Mouse (Mus musculus) neural tube, embryonic 11.5 days (tissue): ENCODE measurements around the gene Lclat1. TPM values are rescaled to one million over a fixed set of nuclear protein-coding genes. Genes with fewer than 3 reads are reported as not detected.
A peak's percentile ranks its signal among the peaks of the same experiment; 100 is the strongest.

Source experiments
- ATAC-seq: fragments of 200-750 bp; cut with Nextera tagmentation; 2 replicates; pipeline ENCODE4 v1.8.0; 2017; ENCODE audit warnings: moderate number of reproducible peaks, mild to moderate bottlenecking, moderate TSS enrichment, moderate library complexity; ENCODE audit not compliant: insufficient read depth, low FRiP score, low TSS enrichment
- DNase-seq: peaks from one replicate; pipeline ENCODE4 v3.0.0-alpha.2; 2015; ENCODE audit warnings: low spot score
- H3K27ac ChIP-seq: fragments of 300-500 bp; sonication (generic); 2 replicates; pipeline ENCODE4 v1.5.1; 2014; ENCODE audit warnings: low read depth, mild to moderate bottlenecking, low read length
- H3K27me3 ChIP-seq: fragments of 300-500 bp; sonication (generic); 2 replicates; pipeline ENCODE4 v1.6.1; 2014; ENCODE audit warnings: mild to moderate bottlenecking, low read length, mixed read lengths; ENCODE audit not compliant: control insufficient read depth, insufficient read depth
- H3K36me3 ChIP-seq: fragments of 300-500 bp; sonication (generic); 2 replicates; pipeline ENCODE4 v1.6.1; 2014; ENCODE audit warnings: mild to moderate bottlenecking, low read length, moderate library complexity, mixed read lengths; ENCODE audit not compliant: control insufficient read depth, insufficient read depth
- H3K4me1 ChIP-seq: fragments of 300-500 bp; sonication (generic); 2 replicates; pipeline ENCODE4 v1.6.1; 2014; ENCODE audit warnings: low read length, mixed read lengths; ENCODE audit not compliant: control insufficient read depth, insufficient read depth
- H3K4me2 ChIP-seq: fragments of 300-500 bp; sonication (generic); 2 replicates; pipeline ENCODE4 v1.6.1; 2014; ENCODE audit warnings: low read depth, mild to moderate bottlenecking, moderate library complexity
- H3K4me3 ChIP-seq: fragments of 300-500 bp; sonication (generic); 2 replicates; pipeline ENCODE4 v1.5.1; 2014; ENCODE audit warnings: low read depth, low read length
- H3K9ac ChIP-seq: fragments of 300-500 bp; sonication (generic); 2 replicates; pipeline ENCODE4 v1.6.1; 2014; ENCODE audit warnings: mild to moderate bottlenecking, low read length
- H3K9me3 ChIP-seq: fragments of 300-500 bp; sonication (generic); 2 replicates; pipeline ENCODE4 v1.6.1; 2016; ENCODE audit warnings: low read length; ENCODE audit not compliant: control insufficient read depth
- WGBS: fragments of 180-500 bp; shearing (Covaris S2); extraction: QIAGEN DNeasy Blood & Tissue Kit; methylation state at CpG from one replicate; pipeline ENCODE4 v1.1.7; 2014; 5-methylcytosine and 5-hydroxymethylcytosine counted together
- polyA plus RNA-seq: library from polyadenylated mRNA; unstranded; fragments of >200 nt; fragmentation: Nextera tagmentation; extraction: Ambion mirVana; gene quantifications from 2 replicates; pipeline ENCODE4 v1.2.1, GENCODE M21; 2014

Gene Lclat1
- polyA plus RNA-seq, 1 experiment from 2014 or later, result 15.8 TPM

- Histone ChIP-seq H3K27ac (no peak overlapping the region), H3K4me3 (no peak overlapping the region), H3K4me2 (no peak overlapping the region), H3K4me1 (no peaks in the 10 kb centered on the region), H3K27me3 (no peaks in the 10 kb centered on the region), H3K36me3 (no peaks in the 10 kb centered on the region), H3K9me3 (no peaks in the 10 kb centered on the region), H3K9ac (no peak overlapping the region)
- no peak for ATAC-seq
- DNase-seq, result no peak
- WGBS, result 75% methylated on average over 1 of the region's 1 CpGs
Measured at GRCm38 (mm10) chr17:73098636-73099035, 9.1 kb upstream of the Lclat1 start.

- H3K27me3 ChIP-seq, result no peaks in the 10 kb centered on the region
- ATAC-seq (no peak), DNase-seq (no peak)
- 93% methylated on average over 5 of the region's 5 CpGs for WGBS
- no peaks in the 10 kb centered on the region for H3K4me1 ChIP-seq
- no peak overlapping the region for H3K9ac ChIP-seq
- no peak overlapping the region for H3K27ac ChIP-seq
- no peak overlapping the region for H3K4me3 ChIP-seq
- no peaks in the 10 kb centered on the region for H3K9me3 ChIP-seq
- H3K36me3 ChIP-seq, result no peaks in the 10 kb centered on the region
- H3K4me2 ChIP-seq, result no peak overlapping the region
Measured at GRCm38 (mm10) chr17:73100396-73100795, 7.4 kb upstream of the Lclat1 start.

- Histone ChIP-seq H3K36me3 (no peaks in the 10 kb centered on the region), H3K4me1 (no peaks in the 10 kb centered on the region), H3K9me3 (no peaks in the 10 kb centered on the region), H3K4me3 (no peak overlapping the region), H3K4me2 (no peak overlapping the region), H3K27ac (no peak overlapping the region), H3K27me3 (no peaks in the 10 kb centered on the region), H3K9ac (no peak overlapping the region)
- ATAC-seq (no peak), DNase-seq (no peak)
- 83% methylated on average over 4 of the region's 4 CpGs for WGBS
Measured at GRCm38 (mm10) chr17:73102538-73102937, 5.2 kb upstream of the Lclat1 start.

- Histone ChIP-seq H3K36me3 (no peaks in the 10 kb centered on the region), H3K4me3 (peak overlapping the region; percentile 76), H3K9ac (peak overlapping the region; percentile 86), H3K4me2 (peak overlapping the region; percentile 89), H3K4me1 (peaks cover 3% of the 10 kb centered on the region; the same call in 1 of the 2 replicates), H3K9me3 (no peaks in the 10 kb centered on the region), H3K27me3 (no peaks in the 10 kb centered on the region), H3K27ac (no peak overlapping the region)
- peak; percentile 64 for ATAC-seq
- 7% methylated on average over 35 of the region's 35 CpGs for WGBS
- DNase-seq, result no peak
Measured at GRCm38 (mm10) chr17:73108170-73108887, 544 bp downstream of the Lclat1 start.

- no peaks in the 10 kb centered on the region for H3K36me3 ChIP-seq
- H3K9me3 ChIP-seq, result no peaks in the 10 kb centered on the region
- no peak overlapping the region; the same call in 1 of the 2 replicates for H3K4me2 ChIP-seq
- H3K4me3 ChIP-seq, result peak overlapping the region; percentile 76
- ATAC-seq (no peak), DNase-seq (no peak)
- peak overlapping the region; percentile 86; the same call in 1 of the 2 replicates for H3K9ac ChIP-seq
- WGBS, result 90% methylated on average over 7 of the region's 7 CpGs
- peaks cover 3% of the 10 kb centered on the region; the same call in 1 of the 2 replicates for H3K4me1 ChIP-seq
- H3K27ac ChIP-seq, result no peak overlapping the region
- H3K27me3 ChIP-seq, result no peaks in the 10 kb centered on the region
Measured at GRCm38 (mm10) chr17:73108888-73109259, 1.1 kb downstream of the Lclat1 start.

GRCm38 (mm10) chr17:73112128-73112527 is 4.3 kb downstream of the Lclat1 start:
- ATAC-seq (no peak), DNase-seq (no peak)
- H3K4me3 ChIP-seq, result no peak overlapping the region
- no peak overlapping the region for H3K27ac ChIP-seq
- 76% methylated on average over 7 of the region's 7 CpGs for WGBS
- no peaks in the 10 kb centered on the region for H3K9me3 ChIP-seq
- no peaks in the 10 kb centered on the region for H3K27me3 ChIP-seq
- H3K36me3 ChIP-seq, result no peaks in the 10 kb centered on the region
- no peak overlapping the region for H3K4me2 ChIP-seq
- no peak overlapping the region for H3K9ac ChIP-seq
- peaks cover 3% of the 10 kb centered on the region; the same call in 1 of the 2 replicates for H3K4me1 ChIP-seq

GRCm38 (mm10) chr17:73112601-73113000 is 4.8 kb downstream of the Lclat1 start:
- WGBS, result 15% methylated on average over 6 of the region's 6 CpGs

GRCm38 (mm10) chr17:73113230-73113629 is 5.4 kb downstream of the Lclat1 start:
- no peaks in the 10 kb centered on the region for H3K36me3 ChIP-seq
- H3K27ac ChIP-seq, result no peak overlapping the region
- H3K9ac ChIP-seq, result no peak overlapping the region
- H3K4me3 ChIP-seq, result no peak overlapping the region
- no peak for DNase-seq
- peaks cover 3% of the 10 kb centered on the region; the same call in 1 of the 2 replicates for H3K4me1 ChIP-seq
- no peaks in the 10 kb centered on the region for H3K9me3 ChIP-seq
- 90% methylated on average over 4 of the region's 4 CpGs for WGBS
- no peak for ATAC-seq
- no peaks in the 10 kb centered on the region for H3K27me3 ChIP-seq
- H3K4me2 ChIP-seq, result no peak overlapping the region

More at GRCm38 (mm10) chr17:73112601-73113000, 4.8 kb downstream of the Lclat1 start:
- Histone ChIP-seq H3K36me3 (no peaks in the 10 kb centered on the region), H3K4me2 (no peak overlapping the region), H3K27ac (no peak overlapping the region), H3K4me1 (peaks cover 3% of the 10 kb centered on the region; the same call in 1 of the 2 replicates), H3K9ac (no peak overlapping the region), H3K4me3 (no peak overlapping the region), H3K27me3 (no peaks in the 10 kb centered on the region), H3K9me3 (no peaks in the 10 kb centered on the region)
- no peak for DNase-seq
- no peak for ATAC-seq

GRCm38 (mm10) chr17:73118134-73118533 is 10.3 kb downstream of the Lclat1 start:
- Histone ChIP-seq H3K27me3 (no peaks in the 10 kb centered on the region), H3K4me1 (no peaks in the 10 kb centered on the region), H3K9me3 (no peaks in the 10 kb centered on the region), H3K27ac (no peak overlapping the region), H3K36me3 (no peaks in the 10 kb centered on the region), H3K9ac (no peak overlapping the region), H3K4me3 (no peak overlapping the region), H3K4me2 (no peak overlapping the region)
- no peak for DNase-seq
- ATAC-seq, result no peak
- WGBS, result 85% methylated on average over 3 of the region's 3 CpGs
